Mouse (Mus musculus): ENCODE results near the gene Cd19.

The Cd19 gene

GRCm38 (mm10) chr7:126414725-126415124, at the start of gene Cd19:
Gene Cd19, minus strand, starts transcription at chr7:126414889.
- in situ Hi-C loops (cut with MboI, MseI) = no loop called here

GRCm38 (mm10) chr7:126464121-126464520, 49.4 kb upstream of the Cd19 start:
- in situ Hi-C loops (cut with MboI, MseI) = no loop called here

- in situ Hi-C loops (cut with MboI, MseI) = no loop called here
Observed at GRCm38 (mm10) chr7:126463547-126463946, 48.9 kb upstream of the Cd19 start.

GRCm38 (mm10) chr7:126463004-126463403, 48.3 kb upstream of the Cd19 start, which contains the start of gene Atp2a1:
Gene Atp2a1, minus strand, starts transcription at chr7:126463108.
- in situ Hi-C loops (cut with MboI, MseI) = no loop called here

GRCm38 (mm10) chr7:126461626-126462025, 46.9 kb upstream of the Cd19 start:
- in situ Hi-C loops (cut with MboI, MseI) = no loop called here

GRCm38 (mm10) chr7:126460623-126461399, 46.1 kb upstream of the Cd19 start:
- in situ Hi-C loops (cut with MboI, MseI) = no loop called here

GRCm38 (mm10) chr7:126458844-126459618, 44.3 kb upstream of the Cd19 start:
- in situ Hi-C loops (cut with MboI, MseI) = no loop called here

GRCm38 (mm10) chr7:126458225-126458624, 43.5 kb upstream of the Cd19 start:
- in situ Hi-C loops (cut with MboI, MseI) = no loop called here

- in situ Hi-C loops (cut with MboI, MseI) = no loop called here
Observed at GRCm38 (mm10) chr7:126456382-126457266, 41.9 kb upstream of the Cd19 start.

GRCm38 (mm10) chr7:126455242-126455641, 40.6 kb upstream of the Cd19 start:
- in situ Hi-C loops (cut with MboI, MseI) = no loop called here

GRCm38 (mm10) chr7:126453861-126454260, 39.2 kb upstream of the Cd19 start:
- in situ Hi-C loops (cut with MboI, MseI) = no loop called here

- in situ Hi-C loops (cut with MboI, MseI) = no loop called here
Observed at GRCm38 (mm10) chr7:126452244-126452643, 37.6 kb upstream of the Cd19 start.

- in situ Hi-C loops (cut with MboI, MseI) = no loop called here
Observed at GRCm38 (mm10) chr7:126450641-126451040, 36.0 kb upstream of the Cd19 start.

GRCm38 (mm10) chr7:126449991-126450390, 35.3 kb upstream of the Cd19 start:
- in situ Hi-C loops (cut with MboI, MseI) = no loop called here

GRCm38 (mm10) chr7:126448481-126448880, 33.8 kb upstream of the Cd19 start:
- in situ Hi-C loops (cut with MboI, MseI) = no loop called here

GRCm38 (mm10) chr7:126446217-126446616, 31.5 kb upstream of the Cd19 start:
- in situ Hi-C loops (cut with MboI, MseI) = no loop called here

- in situ Hi-C loops (cut with MboI, MseI) = no loop called here
Observed at GRCm38 (mm10) chr7:126445104-126445815, 30.6 kb upstream of the Cd19 start.

- in situ Hi-C loops (cut with MboI, MseI) = no loop called here
Observed at GRCm38 (mm10) chr7:126444536-126444935, 29.8 kb upstream of the Cd19 start.

- in situ Hi-C loops (cut with MboI, MseI) = no loop called here
Observed at GRCm38 (mm10) chr7:126443997-126444396, 29.3 kb upstream of the Cd19 start.

GRCm38 (mm10) chr7:126440134-126440533, 25.4 kb upstream of the Cd19 start:
- in situ Hi-C loops (cut with MboI, MseI) = no loop called here

GRCm38 (mm10) chr7:126436851-126437250, 22.2 kb upstream of the Cd19 start:
- in situ Hi-C loops (cut with MboI, MseI) = loop anchor here (5.0 kb wide), 2 partner anchors 35 to 40 kb away; partner anchors contain the start of gene Nfatc2ip (in 1 of the 2)
